Mouse (Mus musculus) spleen, adult 12 weeks (tissue): Measurements from ENCODE around the gene AU015836.
"Not testable (repeated sequence)": the region's sequence is repeated elsewhere in the genome, so short reads cannot be mapped to it uniquely, and the experiment has no call there.

ENCODE experiments used
- DNase-seq: peaks from one replicate; pipeline ENCODE4 v3.0.0; 2022; ENCODE audit warnings: low spot score

The AU015836 gene

DNA sequence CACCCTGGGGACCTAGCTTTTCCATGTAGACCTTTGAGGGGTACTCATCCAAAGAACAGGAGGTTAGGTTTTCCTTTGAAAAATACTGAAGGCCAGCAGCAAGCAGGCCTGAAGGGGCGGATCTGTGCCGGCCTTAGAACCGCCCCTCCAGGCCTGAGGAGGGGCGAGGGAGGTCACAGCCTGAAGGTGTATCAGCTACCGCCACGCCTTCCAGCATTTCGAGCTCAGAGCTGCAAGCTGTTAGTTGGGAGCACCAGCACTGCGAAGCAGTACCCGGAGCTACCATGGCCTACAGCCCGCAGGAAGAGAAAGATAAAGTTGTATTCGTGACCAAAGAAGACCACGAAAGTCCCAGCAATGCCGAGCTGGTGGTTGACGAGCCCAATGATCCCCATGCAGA, at the start of gene AU015836:
Gene AU015836, plus strand, starts transcription at position 216 of the 400 bp plus-strand sequence.
- DNase-seq = no peak

DNA sequence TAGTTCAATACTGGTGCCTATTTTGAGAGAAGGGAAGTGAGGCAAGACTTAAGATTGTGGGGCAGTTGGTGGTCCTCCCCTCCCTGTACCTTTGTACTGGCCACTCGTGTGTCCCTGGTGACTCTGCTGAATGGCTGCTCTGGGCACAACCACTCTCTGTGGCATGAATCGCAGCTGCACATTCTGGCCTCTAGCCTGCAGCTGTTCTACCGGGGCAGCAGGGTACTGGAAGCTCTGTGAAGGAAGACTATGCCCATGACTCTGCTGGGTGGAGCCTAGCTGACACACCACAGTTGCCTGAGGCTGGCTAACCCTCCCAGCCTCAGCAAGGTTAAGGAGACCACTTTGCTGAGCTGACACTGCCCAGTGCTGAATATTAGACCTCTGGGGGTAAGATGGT, 49.4 kb upstream of the AU015836 start:
- DNase-seq = no peak

DNA sequence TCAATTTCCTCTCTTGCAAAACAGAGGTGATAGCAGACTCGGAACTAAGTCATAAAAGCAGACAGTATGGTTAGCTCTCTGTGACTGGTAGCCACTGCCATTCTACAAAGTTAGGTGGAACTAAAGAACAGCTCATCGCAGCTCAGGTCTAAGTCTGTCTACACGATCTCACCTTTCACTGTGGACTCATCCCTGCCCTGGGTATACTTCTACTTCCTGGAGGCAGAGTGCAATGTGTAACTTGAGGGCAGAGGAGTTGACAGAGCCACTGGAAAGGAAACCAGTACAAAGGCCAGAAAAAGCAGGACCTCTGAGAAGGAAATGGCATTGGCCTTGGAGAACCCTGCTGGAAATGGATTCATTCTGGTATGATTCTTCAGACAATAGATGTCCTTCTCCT, 40.1 kb upstream of the AU015836 start:
- DNase-seq = no peak

DNA sequence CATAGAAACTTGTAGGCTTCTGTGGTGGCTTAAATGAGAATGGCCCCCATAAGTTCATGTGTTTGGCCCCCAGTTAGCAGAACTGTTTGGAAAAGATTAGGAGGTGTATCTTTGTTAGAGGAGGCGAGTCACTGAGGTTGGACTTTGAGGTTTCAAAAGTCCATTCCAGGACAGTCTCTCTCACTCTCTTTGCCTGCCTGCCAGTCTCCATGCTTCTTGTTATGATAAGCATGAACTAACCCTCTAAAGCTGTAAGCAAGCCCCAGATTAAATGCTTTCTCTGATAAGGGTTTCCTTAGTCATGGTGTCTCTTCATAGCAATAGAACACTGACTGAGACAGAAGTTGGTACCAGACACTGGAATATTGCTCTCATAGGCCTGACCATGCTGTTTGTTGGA, 39.7 kb upstream of the AU015836 start:
- no peak for DNase-seq

DNA sequence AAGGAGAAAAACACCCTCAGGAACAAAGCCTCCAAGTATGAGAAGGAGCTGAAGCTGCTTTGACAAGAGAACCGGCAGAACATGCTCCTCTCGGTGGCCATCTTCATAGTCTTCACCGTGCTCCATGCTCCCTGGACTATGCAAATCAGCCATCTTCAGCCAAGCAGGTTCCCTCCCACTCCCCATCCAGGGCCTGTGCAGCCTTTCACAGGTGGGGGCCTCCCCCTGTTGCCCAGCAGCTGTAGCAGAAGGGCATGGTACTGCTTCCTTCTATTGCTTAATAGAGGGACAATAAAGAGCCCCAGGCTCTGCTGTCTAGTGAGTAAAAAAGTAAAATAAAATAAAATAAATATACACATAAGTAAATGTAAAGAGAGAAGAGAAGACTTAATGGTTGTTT, 36.8 kb upstream of the AU015836 start:
- DNase-seq = no peak

DNA sequence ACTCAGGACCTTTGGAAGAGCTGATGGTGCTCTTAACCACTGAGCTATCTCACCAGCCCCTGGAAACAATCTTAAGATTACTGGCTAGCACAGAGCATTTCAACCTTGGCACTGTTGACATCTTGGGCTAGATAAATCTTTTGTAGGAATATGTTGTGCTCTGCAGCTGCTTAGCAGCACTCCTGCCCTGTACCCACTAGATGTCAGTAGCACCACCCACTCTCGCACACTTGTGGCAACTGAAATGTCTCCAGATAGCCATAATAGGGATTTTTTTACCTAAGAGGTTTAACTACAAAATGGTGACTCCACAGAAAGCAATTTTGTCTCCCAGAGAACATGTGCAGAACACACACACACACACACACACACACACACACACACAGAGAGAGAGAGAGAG, 11.7 kb upstream of the AU015836 start:
- no peak for DNase-seq

DNA sequence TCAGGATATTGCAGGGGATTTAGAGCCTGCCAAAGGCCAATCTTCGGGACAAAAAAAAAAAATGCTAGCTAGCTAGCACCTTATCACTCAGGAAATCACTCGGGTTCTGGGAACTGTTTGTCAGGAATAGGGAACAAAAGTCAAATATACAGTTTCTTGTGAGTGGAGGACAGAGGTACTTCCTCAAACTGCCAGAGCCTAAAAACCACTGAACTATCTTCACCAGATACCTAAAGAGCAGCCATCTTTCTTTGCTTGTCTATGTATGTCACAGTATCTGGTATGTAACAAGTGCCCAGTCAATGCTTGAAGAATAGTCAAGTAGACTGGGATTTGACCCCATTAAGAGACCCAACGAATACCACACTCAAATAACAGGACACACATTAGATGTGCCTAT, 10.0 kb upstream of the AU015836 start:
- no peak for DNase-seq

DNA sequence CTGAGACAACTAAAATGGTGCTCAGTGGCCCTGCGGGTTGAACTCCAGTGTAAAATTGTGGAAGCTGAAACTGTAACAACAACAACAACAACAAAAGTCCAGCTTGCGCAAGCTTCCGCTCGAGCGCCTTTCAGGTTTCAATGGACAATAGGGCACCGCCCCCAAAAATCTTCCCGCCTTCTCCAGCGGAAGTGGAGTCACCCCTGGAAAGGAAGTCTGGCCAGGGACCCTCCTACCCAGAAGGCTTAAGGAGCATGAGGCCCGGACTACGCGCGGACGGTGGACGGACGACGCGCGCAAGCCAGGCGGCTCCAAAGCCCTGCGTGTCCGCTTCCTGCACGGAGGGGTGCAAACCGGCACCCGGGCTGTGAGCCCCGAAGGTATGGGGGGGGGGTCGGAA, 11.9 kb downstream of the AU015836 start:
- no peak for DNase-seq

DNA sequence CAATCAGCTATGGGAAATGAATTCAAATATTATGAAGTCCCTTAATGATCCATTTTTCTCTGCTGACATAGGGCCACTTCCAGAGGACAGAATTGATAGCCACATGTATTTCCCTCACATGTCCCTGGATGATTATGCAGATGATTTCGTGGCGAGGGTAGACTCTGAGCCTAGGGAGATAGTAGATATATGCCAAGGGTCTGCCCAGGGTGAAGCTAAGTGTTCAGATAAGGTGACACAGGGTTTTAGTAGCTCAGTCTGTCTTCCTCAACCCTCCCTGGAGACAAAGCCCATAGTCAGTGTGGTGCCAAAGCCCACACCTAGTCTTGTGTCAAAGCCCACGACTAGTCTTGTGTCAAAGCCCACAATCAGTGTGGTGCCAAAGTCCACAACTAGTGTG, 13.7 kb downstream of the AU015836 start:
- DNase-seq = no peak

DNA sequence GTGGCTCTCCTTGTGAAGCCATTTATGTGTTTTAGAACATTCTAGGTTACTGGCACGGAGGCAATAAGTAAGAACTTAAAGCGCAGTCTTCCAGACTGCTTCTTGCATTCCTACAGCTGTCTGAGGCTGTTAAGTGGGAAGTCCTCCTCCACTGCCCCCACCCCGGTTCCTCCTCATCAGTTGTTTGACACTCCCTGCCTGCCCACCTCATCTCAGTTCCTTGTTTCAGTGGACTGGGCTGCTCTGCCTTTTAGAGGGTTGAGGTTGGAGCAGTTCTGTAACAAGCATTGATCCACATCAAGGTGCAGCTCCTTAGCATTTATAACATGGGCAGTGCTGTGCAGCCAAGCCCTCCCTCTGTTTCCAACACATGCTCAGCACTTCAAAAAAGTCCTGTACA, 16.6 kb downstream of the AU015836 start:
- DNase-seq = not testable (repeated sequence)

DNA sequence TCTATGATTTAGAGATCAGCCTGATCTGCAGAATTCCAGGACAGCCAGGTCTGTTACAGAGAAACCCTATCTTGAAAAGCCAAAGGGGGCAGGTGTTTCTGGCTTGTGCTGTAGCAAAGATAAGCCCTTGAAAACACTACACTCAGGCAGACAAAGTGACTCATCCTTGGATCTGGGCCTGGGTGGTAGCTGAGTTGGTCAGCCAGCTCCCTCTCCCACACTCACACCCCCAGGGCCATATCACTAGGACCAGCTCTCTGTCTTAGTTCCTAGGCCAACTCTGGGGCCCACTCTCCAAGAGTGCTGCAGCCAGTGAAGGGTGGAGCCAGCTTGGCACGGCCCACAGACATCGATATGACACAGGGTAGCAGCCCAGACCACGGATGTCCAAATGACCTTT, 38.5 kb downstream of the AU015836 start:
- no peak for DNase-seq

DNA sequence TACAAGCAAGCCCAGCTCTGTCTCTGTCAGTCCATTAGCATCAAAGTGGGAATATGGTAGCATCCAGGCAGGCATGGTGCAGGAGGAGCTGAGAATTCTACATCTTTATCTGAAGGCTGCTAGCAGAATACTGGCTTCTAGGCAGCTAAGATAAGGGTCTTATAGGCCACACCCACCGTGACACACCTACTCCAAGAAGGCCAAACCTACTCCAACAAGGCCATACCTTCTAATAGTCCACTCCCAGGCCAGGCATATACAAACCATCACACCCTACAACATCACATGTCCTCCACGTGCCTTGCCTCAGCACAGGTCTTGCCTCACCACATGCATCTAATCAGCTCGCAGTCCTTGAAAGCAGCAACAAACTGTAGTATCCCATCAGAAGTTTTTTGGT, 41.0 kb downstream of the AU015836 start:
- no peak for DNase-seq

DNA sequence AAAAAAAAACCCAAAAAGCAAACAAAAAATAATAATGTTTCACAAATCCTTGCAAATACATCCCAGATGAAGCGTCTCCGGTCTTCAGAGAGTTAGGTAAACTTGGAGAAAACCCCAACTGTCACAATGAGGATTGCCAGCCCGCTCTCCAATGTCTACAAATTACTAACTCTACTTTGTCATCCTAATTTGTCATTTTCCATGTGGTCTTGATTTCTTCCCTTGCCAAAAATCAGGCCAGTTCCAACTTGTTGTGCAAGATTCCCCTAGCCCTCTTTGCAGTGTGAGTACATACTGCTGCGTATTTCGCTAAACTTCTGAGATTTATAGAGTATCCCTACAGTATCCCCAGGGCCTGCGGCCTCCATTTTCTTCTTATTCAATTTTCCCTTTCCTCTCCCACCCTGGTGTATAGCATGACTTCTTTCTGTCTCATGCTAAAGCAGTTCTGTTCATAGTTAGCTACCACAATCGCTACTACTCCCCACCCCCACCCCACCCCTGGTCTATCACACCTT, 43.3 kb downstream of the AU015836 start:
- no peak for DNase-seq

DNA sequence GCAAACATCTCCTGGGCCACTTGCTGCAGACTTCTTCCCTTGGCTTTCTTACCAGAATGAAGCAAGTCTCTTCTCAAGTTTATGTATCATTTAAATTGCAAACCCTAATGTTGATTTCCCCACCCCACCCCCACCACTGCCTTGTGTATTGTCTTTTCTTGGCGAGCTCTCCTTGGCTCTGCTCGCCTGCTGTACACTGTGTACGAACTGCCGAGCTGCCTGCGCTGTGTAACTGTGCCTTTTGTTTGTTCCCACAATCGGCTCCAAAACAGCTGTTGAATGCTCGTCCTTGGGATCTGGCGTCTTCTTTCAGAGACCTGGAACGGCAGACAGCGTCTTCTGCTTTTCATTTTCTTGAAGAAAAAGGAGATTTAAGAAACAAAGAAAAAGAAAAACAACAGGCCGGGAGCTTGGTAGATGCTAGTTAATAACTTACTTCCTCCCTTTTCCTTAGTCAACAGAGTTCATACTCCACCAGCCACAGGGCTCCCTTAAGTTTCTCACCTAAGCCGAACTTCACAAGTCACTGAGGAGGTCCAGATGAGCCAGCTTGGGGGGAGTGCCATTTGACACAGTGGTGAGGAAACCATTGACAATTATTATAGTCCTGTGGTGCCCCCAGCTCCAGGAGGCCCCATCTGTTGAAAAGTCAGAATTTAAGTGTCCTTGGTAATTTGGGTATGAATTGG, 44.2 kb downstream of the AU015836 start:
- DNase-seq = no peak

DNA sequence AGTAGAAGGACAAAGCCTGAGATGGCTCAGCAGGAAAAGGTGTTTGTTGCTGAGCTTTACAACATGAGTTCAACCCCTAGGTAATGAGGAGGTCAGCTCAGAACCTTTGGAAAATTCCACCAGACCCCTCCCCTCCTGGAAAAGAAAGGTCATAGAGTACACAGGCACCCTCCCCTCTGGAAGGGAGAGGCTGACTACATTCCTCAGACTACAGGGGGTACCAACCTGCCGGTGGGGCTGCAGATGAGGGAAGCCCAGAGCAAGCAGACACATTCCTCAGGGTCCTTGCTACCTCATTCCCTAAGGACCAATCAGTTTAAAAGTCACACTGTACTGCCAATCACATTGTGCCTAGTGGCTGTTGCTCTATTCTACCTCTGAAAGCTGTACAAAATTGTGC, 48.4 kb downstream of the AU015836 start:
- DNase-seq = no peak

DNA sequence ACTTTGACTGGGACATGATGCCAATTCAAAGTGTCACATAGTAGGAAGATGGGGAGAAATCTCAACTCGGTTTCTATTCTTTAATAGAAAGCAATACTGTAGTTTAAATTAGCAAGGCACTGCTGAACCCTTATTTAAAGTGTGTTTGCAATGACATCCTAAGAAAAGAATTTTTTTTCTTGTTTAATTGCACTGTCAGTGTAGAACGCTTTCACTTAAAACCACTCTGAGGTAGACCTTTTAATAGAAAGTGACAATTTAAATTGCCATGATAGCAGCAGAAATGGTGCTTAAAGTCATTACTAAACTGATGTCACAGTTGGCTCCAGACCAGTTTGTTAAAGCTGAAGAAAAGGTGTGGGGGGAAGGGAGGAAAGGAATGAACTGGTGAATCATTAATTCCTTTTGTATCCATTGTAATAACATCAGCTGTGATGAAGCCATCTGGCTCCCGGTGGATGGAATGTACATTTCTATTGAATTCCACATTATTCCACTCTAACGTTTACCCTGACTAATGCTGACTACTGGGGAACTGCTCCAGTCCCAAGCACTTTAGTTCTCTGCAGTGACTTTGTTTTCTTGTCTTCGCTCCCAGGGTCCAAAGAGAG, 53.9 kb downstream of the AU015836 start:
- no peak for DNase-seq
